Mouse (Mus musculus): Measurements from ENCODE around the gene Rhag. TPM values are rescaled to one million over a fixed set of nuclear protein-coding genes. Genes with fewer than 3 reads are reported as not detected.

Rhag gene
- 1.9 and 4.3 TPM in 2 replicates for polyA plus RNA-seq (2015; fragmentation: Nextera tagmentation; extraction: Ambion mirVana)

- Histone ChIP-seq H3K9ac (ENCODE audit: low read depth, low read length) (no peak within 1 kb of the TSS), H3K27ac (ENCODE audit: low read length) (no peak within 1 kb of the TSS), H3K27me3 (replicated peaks; ENCODE audit: control insufficient read depth, insufficient read depth, low read length) (no peaks in the 10 kb centered on the region), H3K4me3 (ENCODE audit: low read length) (no peak within 1 kb of the TSS), H3K4me1 (ENCODE audit: control insufficient read depth, insufficient read depth, low read length) (no peaks in the 10 kb centered on the region), H3K36me3 (ENCODE audit: control insufficient read depth, insufficient read depth, low read length) (no peaks in the 10 kb centered on the region), H3K9me3 (ENCODE audit: control insufficient read depth, low read length) (no peaks in the 10 kb centered on the region), H3K4me2 (ENCODE audit: low read depth, low read length) (no peak within 1 kb of the TSS)
- 57% methylated on average over 1 of the region's 1 CpGs for WGBS
- no peak for ATAC-seq
Measured at GRCm38 (mm10) chr17:40810934-40811333, at the start of gene Rhag. Gene Rhag, plus strand, starts transcription at chr17:40811126.

- Histone ChIP-seq H3K4me1 (ENCODE audit: control insufficient read depth, insufficient read depth, low read length) (no peaks in the 10 kb centered on the region), H3K27ac (ENCODE audit: low read length) (no peak overlapping the region), H3K9me3 (ENCODE audit: control insufficient read depth, low read length) (no peaks in the 10 kb centered on the region), H3K9ac (ENCODE audit: low read depth, low read length) (no peak overlapping the region), H3K4me3 (ENCODE audit: low read length) (no peak overlapping the region), H3K36me3 (ENCODE audit: control insufficient read depth, insufficient read depth, low read length) (no peaks in the 10 kb centered on the region), H3K27me3 (replicated peaks; ENCODE audit: control insufficient read depth, insufficient read depth, low read length) (no peaks in the 10 kb centered on the region), H3K4me2 (ENCODE audit: low read depth, low read length) (no peak overlapping the region)
- ATAC-seq, result no peak
- WGBS, result 74% methylated on average over 4 of the region's 4 CpGs
Measured at GRCm38 (mm10) chr17:40763662-40764061, 47.3 kb upstream of the Rhag start.

- no peak for ATAC-seq
- H3K9ac ChIP-seq (ENCODE audit: low read depth, low read length), result no peak overlapping the region
- no peak overlapping the region for H3K27ac ChIP-seq (ENCODE audit: low read length)
- H3K27me3 ChIP-seq (replicated peaks; ENCODE audit: control insufficient read depth, insufficient read depth, low read length), result no peaks in the 10 kb centered on the region
- no peaks in the 10 kb centered on the region for H3K36me3 ChIP-seq (ENCODE audit: control insufficient read depth, insufficient read depth, low read length)
- H3K4me2 ChIP-seq (ENCODE audit: low read depth, low read length), result no peak overlapping the region
- no peaks in the 10 kb centered on the region for H3K4me1 ChIP-seq (ENCODE audit: control insufficient read depth, insufficient read depth, low read length)
- H3K9me3 ChIP-seq (ENCODE audit: control insufficient read depth, low read length), result no peaks in the 10 kb centered on the region
- no peak overlapping the region for H3K4me3 ChIP-seq (ENCODE audit: low read length)
- 72% methylated on average over 1 of the region's 1 CpGs for WGBS
Measured at GRCm38 (mm10) chr17:40767120-40767519, 43.8 kb upstream of the Rhag start.

GRCm38 (mm10) chr17:40789877-40790276 is 21.0 kb upstream of the Rhag start:
- Histone ChIP-seq H3K4me1 (ENCODE audit: control insufficient read depth, insufficient read depth, low read length) (no peaks in the 10 kb centered on the region), H3K4me2 (ENCODE audit: low read depth, low read length) (no peak overlapping the region), H3K36me3 (ENCODE audit: control insufficient read depth, insufficient read depth, low read length) (no peaks in the 10 kb centered on the region), H3K27ac (ENCODE audit: low read length) (no peak overlapping the region), H3K27me3 (replicated peaks; ENCODE audit: control insufficient read depth, insufficient read depth, low read length) (no peaks in the 10 kb centered on the region), H3K4me3 (ENCODE audit: low read length) (no peak overlapping the region), H3K9ac (ENCODE audit: low read depth, low read length) (no peak overlapping the region), H3K9me3 (ENCODE audit: control insufficient read depth, low read length) (no peaks in the 10 kb centered on the region)
- no peak for ATAC-seq

GRCm38 (mm10) chr17:40793921-40794854 is 16.7 kb upstream of the Rhag start:
- H3K9me3 ChIP-seq (ENCODE audit: control insufficient read depth, low read length), result no peaks in the 10 kb centered on the region
- H3K36me3 ChIP-seq (ENCODE audit: control insufficient read depth, insufficient read depth, low read length), result no peaks in the 10 kb centered on the region
- H3K4me2 ChIP-seq (ENCODE audit: low read depth, low read length), result no peak overlapping the region
- no peak for ATAC-seq
- 51% methylated on average over 20 of the region's 20 CpGs for WGBS
- H3K9ac ChIP-seq (ENCODE audit: low read depth, low read length), result no peak overlapping the region
- H3K4me1 ChIP-seq (ENCODE audit: control insufficient read depth, insufficient read depth, low read length), result no peaks in the 10 kb centered on the region
- no peak overlapping the region for H3K27ac ChIP-seq (ENCODE audit: low read length)
- H3K27me3 ChIP-seq (replicated peaks; ENCODE audit: control insufficient read depth, insufficient read depth, low read length), result no peaks in the 10 kb centered on the region
- H3K4me3 ChIP-seq (ENCODE audit: low read length), result no peak overlapping the region

- H3K36me3 ChIP-seq (ENCODE audit: control insufficient read depth, insufficient read depth, low read length), result no peaks in the 10 kb centered on the region
- no peaks in the 10 kb centered on the region for H3K27me3 ChIP-seq (replicated peaks; ENCODE audit: control insufficient read depth, insufficient read depth, low read length)
- no peak overlapping the region for H3K4me2 ChIP-seq (ENCODE audit: low read depth, low read length)
- no peak overlapping the region for H3K27ac ChIP-seq (ENCODE audit: low read length)
- H3K9me3 ChIP-seq (ENCODE audit: control insufficient read depth, low read length), result no peaks in the 10 kb centered on the region
- no peak for ATAC-seq
- WGBS, result 85% methylated on average over 3 of the region's 3 CpGs
- H3K9ac ChIP-seq (ENCODE audit: low read depth, low read length), result no peak overlapping the region
- no peak overlapping the region for H3K4me3 ChIP-seq (ENCODE audit: low read length)
- no peaks in the 10 kb centered on the region for H3K4me1 ChIP-seq (ENCODE audit: control insufficient read depth, insufficient read depth, low read length)
Measured at GRCm38 (mm10) chr17:40802707-40803340, 8.1 kb upstream of the Rhag start.

GRCm38 (mm10) chr17:40806550-40806949 is 4.4 kb upstream of the Rhag start:
- Histone ChIP-seq H3K4me3 (ENCODE audit: low read length) (no peak overlapping the region), H3K27me3 (replicated peaks; ENCODE audit: control insufficient read depth, insufficient read depth, low read length) (no peaks in the 10 kb centered on the region), H3K9ac (ENCODE audit: low read depth, low read length) (no peak overlapping the region), H3K4me1 (ENCODE audit: control insufficient read depth, insufficient read depth, low read length) (no peaks in the 10 kb centered on the region), H3K36me3 (ENCODE audit: control insufficient read depth, insufficient read depth, low read length) (no peaks in the 10 kb centered on the region), H3K9me3 (ENCODE audit: control insufficient read depth, low read length) (no peaks in the 10 kb centered on the region), H3K4me2 (ENCODE audit: low read depth, low read length) (no peak overlapping the region), H3K27ac (ENCODE audit: low read length) (no peak overlapping the region)
- WGBS, result 43% methylated on average over 3 of the region's 3 CpGs
- peak; percentile 98 for ATAC-seq

- H3K9ac ChIP-seq (ENCODE audit: low read depth, low read length), result no peak within 1 kb of the TSS
- 53% methylated on average over 2 of the region's 2 CpGs for WGBS
- no peaks in the 10 kb centered on the region for H3K4me1 ChIP-seq (ENCODE audit: control insufficient read depth, insufficient read depth, low read length)
- no peak within 1 kb of the TSS for H3K27ac ChIP-seq (ENCODE audit: low read length)
- H3K36me3 ChIP-seq (ENCODE audit: control insufficient read depth, insufficient read depth, low read length), result no peaks in the 10 kb centered on the region
- H3K4me2 ChIP-seq (ENCODE audit: low read depth, low read length), result no peak within 1 kb of the TSS
- H3K9me3 ChIP-seq (ENCODE audit: control insufficient read depth, low read length), result no peaks in the 10 kb centered on the region
- no peak within 1 kb of the TSS for H3K4me3 ChIP-seq (ENCODE audit: low read length)
- no peaks in the 10 kb centered on the region for H3K27me3 ChIP-seq (replicated peaks; ENCODE audit: control insufficient read depth, insufficient read depth, low read length)
- peak; percentile 52; the same call in 1 of the 2 replicates for ATAC-seq
Measured at GRCm38 (mm10) chr17:40806953-40807572, 3.9 kb upstream of the Rhag start, which contains the start of gene Crisp2. Gene Crisp2, minus strand, starts transcription at chr17:40807003.

GRCm38 (mm10) chr17:40808071-40808470 is 2.9 kb upstream of the Rhag start:
- ATAC-seq, result no peak
- no peak overlapping the region for H3K4me2 ChIP-seq (ENCODE audit: low read depth, low read length)
- no peaks in the 10 kb centered on the region for H3K9me3 ChIP-seq (ENCODE audit: control insufficient read depth, low read length)
- no peak overlapping the region for H3K9ac ChIP-seq (ENCODE audit: low read depth, low read length)
- H3K27ac ChIP-seq (ENCODE audit: low read length), result no peak overlapping the region
- no peaks in the 10 kb centered on the region for H3K36me3 ChIP-seq (ENCODE audit: control insufficient read depth, insufficient read depth, low read length)
- H3K27me3 ChIP-seq (replicated peaks; ENCODE audit: control insufficient read depth, insufficient read depth, low read length), result no peaks in the 10 kb centered on the region
- H3K4me1 ChIP-seq (ENCODE audit: control insufficient read depth, insufficient read depth, low read length), result no peaks in the 10 kb centered on the region
- H3K4me3 ChIP-seq (ENCODE audit: low read length), result no peak overlapping the region
